Mouse (Mus musculus): Measurements from ENCODE around the gene Gmeb1. TPM values are rescaled to one million over a fixed set of nuclear protein-coding genes. Genes with fewer than 3 reads are reported as not detected.
"Not testable (repeated sequence)": the region's sequence is repeated elsewhere in the genome, so short reads cannot be mapped to it uniquely, and the experiment has no call there.

Gene Gmeb1
- polyA plus RNA-seq, 1 experiment from 2014 or later: 55.3 TPM

DNA sequence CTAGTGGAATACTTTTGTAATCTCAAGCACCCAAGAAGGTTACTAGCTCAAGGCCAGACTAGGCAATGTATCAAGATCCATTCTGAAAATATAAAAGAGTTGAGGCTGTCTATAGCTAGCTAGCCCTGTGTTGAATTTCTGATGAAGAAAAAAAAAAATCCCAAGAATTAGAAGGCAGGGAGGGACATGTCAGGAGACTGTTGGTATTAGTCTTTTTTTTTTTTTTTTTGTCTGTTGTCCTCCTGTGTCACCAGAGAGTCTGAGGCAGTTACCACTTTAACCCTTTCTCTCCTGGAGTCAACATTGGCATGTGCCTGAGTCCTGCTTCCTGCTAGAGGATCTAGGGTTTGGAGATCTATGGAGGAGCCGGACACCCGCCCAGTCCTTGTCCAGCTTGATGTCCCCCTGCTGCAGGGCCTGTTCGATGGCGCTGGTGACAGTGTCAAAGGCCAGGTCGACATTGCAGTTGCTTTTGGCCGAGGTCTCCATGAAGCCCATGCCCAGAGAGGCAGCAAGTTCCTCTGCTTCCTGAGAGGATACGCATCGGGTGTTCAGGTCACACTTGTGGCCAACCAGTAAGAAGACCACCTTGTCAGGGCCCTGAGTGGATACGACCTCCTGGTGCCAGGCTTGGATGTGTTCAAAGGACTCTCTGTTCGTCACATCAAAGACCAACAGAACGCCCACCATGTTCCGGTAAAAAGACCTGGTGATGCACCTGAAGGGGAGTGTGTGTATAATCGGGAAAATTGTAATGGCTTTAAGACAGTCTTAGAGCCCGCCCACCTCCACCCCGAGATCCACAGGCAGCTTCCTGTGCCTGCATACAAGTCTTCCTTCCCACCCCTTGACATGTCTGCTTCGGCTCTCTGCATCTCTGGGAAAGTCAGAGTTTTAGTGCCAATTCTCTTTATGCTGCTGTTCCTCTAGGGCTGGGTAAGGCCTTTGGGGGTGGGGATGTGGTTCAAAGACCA lies 40.9 kb upstream of the Gmeb1 start:
- Histone ChIP-seq H3K27me3 (replicated peaks; ENCODE audit: control insufficient read depth, insufficient read depth, low read length) (no peaks in the 10 kb centered on the region), H3K9me3 (ENCODE audit: control insufficient read depth, low read length) (no peaks in the 10 kb centered on the region), H3K4me3 (replicated peaks; ENCODE audit: low read length) (peak overlapping the region; percentile 44), H3K9ac (replicated peaks; ENCODE audit: low read depth, low read length) (no peak overlapping the region; the same call in 1 of the 2 replicates), H3K4me1 (replicated peaks; ENCODE audit: control insufficient read depth, insufficient read depth, low read length) (no peaks in the 10 kb centered on the region), H3K4me2 (ENCODE audit: low read length) (peak overlapping the region; percentile 56), H3K27ac (ENCODE audit: low read length) (no peak overlapping the region), H3K36me3 (ENCODE audit: control insufficient read depth, insufficient read depth) (no peaks in the 10 kb centered on the region)
- 69% methylated on average over 16 of the region's 16 CpGs for WGBS
- ATAC-seq: no peak

DNA sequence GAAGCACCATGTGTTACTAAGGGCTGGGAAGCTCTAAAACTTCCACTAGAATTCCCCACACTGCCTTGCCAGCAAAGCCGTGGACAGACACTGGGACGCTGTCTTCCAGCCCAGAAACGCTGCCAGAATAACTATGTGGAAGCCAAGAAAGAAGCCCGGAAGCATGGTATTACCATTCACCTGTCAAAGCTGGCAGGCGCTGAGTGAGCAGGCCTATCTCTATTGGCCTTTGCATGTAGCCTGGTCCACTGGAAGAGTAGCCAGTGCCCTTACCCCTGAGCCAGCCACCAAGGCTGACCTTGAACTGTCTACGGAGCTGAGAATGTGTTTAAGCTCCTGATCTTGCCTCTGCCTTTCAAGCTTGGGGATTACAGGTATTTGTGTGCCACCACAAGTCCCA lies 40.1 kb upstream of the Gmeb1 start:
- no peak overlapping the region for H3K4me3 ChIP-seq (replicated peaks; ENCODE audit: low read length)
- H3K9ac ChIP-seq (replicated peaks; ENCODE audit: low read depth, low read length): no peak overlapping the region
- no peak for ATAC-seq
- H3K36me3 ChIP-seq (ENCODE audit: control insufficient read depth, insufficient read depth): no peaks in the 10 kb centered on the region
- 74% methylated on average over 6 of the region's 6 CpGs for WGBS
- no peaks in the 10 kb centered on the region for H3K9me3 ChIP-seq (ENCODE audit: control insufficient read depth, low read length)
- no peak overlapping the region for H3K4me2 ChIP-seq (ENCODE audit: low read length)
- H3K27ac ChIP-seq (ENCODE audit: low read length): no peak overlapping the region
- no peaks in the 10 kb centered on the region for H3K27me3 ChIP-seq (replicated peaks; ENCODE audit: control insufficient read depth, insufficient read depth, low read length)
- no peaks in the 10 kb centered on the region for H3K4me1 ChIP-seq (replicated peaks; ENCODE audit: control insufficient read depth, insufficient read depth, low read length)

DNA sequence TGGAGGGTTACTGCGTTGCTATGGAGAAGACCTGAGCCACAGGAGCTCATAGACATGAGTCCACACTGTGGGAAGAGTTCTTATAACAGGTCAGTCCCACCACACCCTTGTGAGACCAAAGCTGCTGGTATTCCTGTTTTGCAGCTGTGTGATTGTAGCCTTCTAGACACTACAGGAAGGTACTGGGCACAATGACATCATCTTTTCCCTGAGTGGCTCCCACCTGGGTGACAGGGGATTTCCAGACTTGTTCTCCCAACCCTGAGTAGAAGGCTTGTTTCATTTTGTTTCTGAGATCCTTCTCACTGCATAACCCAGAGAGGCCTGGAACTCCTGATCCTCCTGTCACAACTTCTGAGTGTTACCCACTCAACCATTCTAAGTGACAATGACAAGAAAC lies 38.4 kb upstream of the Gmeb1 start:
- Histone ChIP-seq H3K27me3 (replicated peaks; ENCODE audit: control insufficient read depth, insufficient read depth, low read length) (no peaks in the 10 kb centered on the region), H3K4me1 (replicated peaks; ENCODE audit: control insufficient read depth, insufficient read depth, low read length) (no peaks in the 10 kb centered on the region), H3K4me2 (ENCODE audit: low read length) (no peak overlapping the region), H3K9ac (replicated peaks; ENCODE audit: low read depth, low read length) (no peak overlapping the region), H3K9me3 (ENCODE audit: control insufficient read depth, low read length) (no peaks in the 10 kb centered on the region), H3K4me3 (replicated peaks; ENCODE audit: low read length) (no peak overlapping the region), H3K27ac (ENCODE audit: low read length) (no peak overlapping the region), H3K36me3 (ENCODE audit: control insufficient read depth, insufficient read depth) (no peaks in the 10 kb centered on the region)
- no peak for ATAC-seq
- WGBS: 90% methylated on average over 1 of the region's 1 CpGs

DNA sequence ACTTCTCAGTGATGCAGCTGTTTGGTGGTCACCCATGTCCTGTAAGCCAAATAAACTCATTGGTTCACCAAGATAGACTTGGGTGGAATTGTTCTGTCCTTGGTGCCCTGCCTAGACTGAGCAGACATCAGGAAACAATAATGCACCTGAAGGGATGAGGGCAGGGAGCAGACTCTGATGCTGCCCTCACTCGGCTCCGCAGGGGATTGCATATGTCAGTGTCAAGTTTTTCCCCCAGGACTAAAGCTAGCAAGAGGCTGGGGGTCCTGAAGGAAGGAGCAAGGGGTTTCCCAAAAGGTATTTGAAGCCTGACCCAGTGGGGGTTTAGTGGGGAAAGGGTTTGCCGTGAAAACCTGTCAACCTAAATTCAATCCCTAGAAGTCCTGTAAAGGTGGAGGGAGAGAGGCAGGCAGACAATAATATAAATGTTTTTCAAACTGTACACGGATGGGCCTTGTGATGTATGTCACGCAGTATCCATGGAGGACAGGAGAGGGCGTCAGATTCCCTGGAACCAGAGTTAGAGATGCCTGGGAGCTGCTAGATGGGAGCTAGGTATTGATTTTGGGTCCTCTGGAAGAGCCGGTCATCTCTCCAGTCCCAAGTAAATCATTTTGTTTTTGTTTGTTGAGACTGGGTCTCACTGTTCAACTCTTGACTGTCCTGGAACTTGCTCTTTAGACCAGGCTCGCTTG lies 34.4 kb upstream of the Gmeb1 start:
- H3K27me3 ChIP-seq (replicated peaks; ENCODE audit: control insufficient read depth, insufficient read depth, low read length): no peaks in the 10 kb centered on the region
- H3K9me3 ChIP-seq (ENCODE audit: control insufficient read depth, low read length): no peaks in the 10 kb centered on the region
- no peak for ATAC-seq
- no peak overlapping the region for H3K27ac ChIP-seq (ENCODE audit: low read length)
- no peak overlapping the region for H3K9ac ChIP-seq (replicated peaks; ENCODE audit: low read depth, low read length)
- no peaks in the 10 kb centered on the region for H3K4me1 ChIP-seq (replicated peaks; ENCODE audit: control insufficient read depth, insufficient read depth, low read length)
- WGBS: 49% methylated on average over 8 of the region's 8 CpGs
- peaks cover 5% of the 10 kb centered on the region for H3K36me3 ChIP-seq (ENCODE audit: control insufficient read depth, insufficient read depth)
- H3K4me2 ChIP-seq (ENCODE audit: low read length): no peak overlapping the region
- H3K4me3 ChIP-seq (replicated peaks; ENCODE audit: low read length): no peak overlapping the region

DNA sequence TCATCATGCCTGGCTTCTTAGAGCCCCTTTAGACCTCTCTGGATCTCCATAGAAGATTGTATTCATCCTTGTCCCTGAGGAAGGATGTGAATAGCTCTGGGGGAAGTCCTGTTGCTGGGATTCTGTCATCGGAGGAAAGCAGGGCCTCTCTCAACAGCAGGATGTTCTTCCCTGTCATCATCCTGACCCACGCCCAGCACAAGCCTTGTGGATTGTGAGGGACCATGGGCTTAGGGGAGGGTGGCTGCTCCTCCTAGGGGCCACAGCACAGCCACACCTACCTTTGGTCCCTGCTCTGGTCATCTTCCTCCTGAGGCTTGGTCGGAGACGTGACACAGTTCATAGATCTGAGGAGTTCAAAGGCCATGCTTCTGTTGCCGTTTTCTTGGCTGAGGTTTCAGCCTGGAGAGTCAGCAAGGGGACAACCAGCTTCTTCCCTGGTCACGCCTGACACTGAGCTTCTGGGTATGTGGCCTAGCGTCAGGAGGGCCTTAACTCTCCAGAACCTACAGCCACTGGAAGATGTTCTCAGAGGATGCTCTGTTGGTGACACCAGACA lies 32.4 kb upstream of the Gmeb1 start:
- WGBS: 88% methylated on average over 7 of the region's 7 CpGs

DNA sequence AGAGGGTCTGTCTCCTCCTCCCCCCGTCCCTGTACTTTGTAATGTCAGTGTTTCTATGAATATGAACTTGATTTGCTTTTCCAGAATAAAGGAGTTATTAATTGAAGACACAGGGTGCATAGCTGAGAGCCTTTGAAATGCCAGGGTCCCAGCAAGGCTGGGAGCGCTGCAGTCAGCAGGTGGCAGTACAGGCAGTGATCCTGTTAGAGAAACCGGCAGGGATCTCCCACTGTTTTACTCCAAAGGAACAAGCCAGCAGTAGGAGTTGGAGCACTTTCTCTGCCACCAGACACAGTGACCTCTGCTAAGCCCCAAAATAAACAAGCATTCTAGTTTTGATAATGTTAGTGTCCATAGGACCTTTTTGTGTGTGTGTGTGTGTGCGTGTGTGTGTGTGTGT lies 31.6 kb upstream of the Gmeb1 start:
- Histone ChIP-seq H3K27me3 (replicated peaks; ENCODE audit: control insufficient read depth, insufficient read depth, low read length) (no peaks in the 10 kb centered on the region), H3K9ac (replicated peaks; ENCODE audit: low read depth, low read length) (no peak overlapping the region), H3K36me3 (ENCODE audit: control insufficient read depth, insufficient read depth) (peaks cover 8% of the 10 kb centered on the region), H3K4me3 (replicated peaks; ENCODE audit: low read length) (no peak overlapping the region), H3K4me2 (ENCODE audit: low read length) (no peak overlapping the region), H3K27ac (ENCODE audit: low read length) (no peak overlapping the region), H3K4me1 (replicated peaks; ENCODE audit: control insufficient read depth, insufficient read depth, low read length) (no peaks in the 10 kb centered on the region), H3K9me3 (ENCODE audit: control insufficient read depth, low read length) (no peaks in the 10 kb centered on the region)
- no peak for ATAC-seq
- WGBS: 29% methylated on average over 4 of the region's 4 CpGs

More for the DNA sequence above, 32.4 kb upstream of the Gmeb1 start:
- H3K4me1 ChIP-seq (replicated peaks; ENCODE audit: control insufficient read depth, insufficient read depth, low read length): no peaks in the 10 kb centered on the region
- no peak overlapping the region for H3K4me2 ChIP-seq (ENCODE audit: low read length)
- no peaks in the 10 kb centered on the region for H3K27me3 ChIP-seq (replicated peaks; ENCODE audit: control insufficient read depth, insufficient read depth, low read length)
- ATAC-seq: no peak
- H3K27ac ChIP-seq (ENCODE audit: low read length): no peak overlapping the region
- no peaks in the 10 kb centered on the region for H3K9me3 ChIP-seq (ENCODE audit: control insufficient read depth, low read length)
- H3K9ac ChIP-seq (replicated peaks; ENCODE audit: low read depth, low read length): no peak overlapping the region
- peaks cover 8% of the 10 kb centered on the region for H3K36me3 ChIP-seq (ENCODE audit: control insufficient read depth, insufficient read depth)
- no peak overlapping the region for H3K4me3 ChIP-seq (replicated peaks; ENCODE audit: low read length)

DNA sequence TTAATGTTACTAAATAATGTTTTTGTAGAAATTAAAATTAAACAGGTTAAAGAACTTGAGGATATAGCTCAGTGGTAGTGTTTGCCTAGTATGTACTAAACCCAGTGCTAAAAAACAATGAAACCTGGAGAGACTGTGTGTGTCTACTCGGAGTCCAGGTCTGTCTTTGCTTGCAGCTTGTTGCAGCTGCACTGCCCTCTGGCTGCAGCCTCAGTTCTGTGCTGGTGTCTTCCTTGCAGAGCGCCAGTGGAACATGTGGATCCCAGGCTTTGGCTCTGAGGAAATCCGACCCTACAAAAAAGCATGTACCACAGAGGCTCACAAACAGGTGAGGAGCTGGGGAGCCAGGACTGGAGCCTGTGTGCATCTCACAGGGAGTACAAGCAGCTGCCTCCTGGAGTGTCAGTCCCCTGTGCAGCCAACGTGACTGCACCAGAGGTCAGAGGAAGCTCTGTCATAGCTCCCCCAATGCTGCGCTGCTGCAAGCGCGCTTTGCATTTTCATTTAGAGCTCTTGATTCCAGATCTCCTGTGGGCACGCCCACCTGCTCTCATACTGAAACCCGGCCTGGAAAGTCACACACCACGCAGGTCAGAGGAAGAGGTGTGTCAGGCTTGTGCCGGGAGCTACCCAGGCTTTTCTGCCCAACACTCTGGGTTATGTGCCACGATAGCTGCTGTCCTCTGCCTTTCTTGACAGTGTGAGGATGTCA lies 30.4 kb upstream of the Gmeb1 start:
- no peak overlapping the region for H3K9ac ChIP-seq (replicated peaks; ENCODE audit: low read depth, low read length)
- peaks cover 8% of the 10 kb centered on the region for H3K36me3 ChIP-seq (ENCODE audit: control insufficient read depth, insufficient read depth)
- H3K4me1 ChIP-seq (replicated peaks; ENCODE audit: control insufficient read depth, insufficient read depth, low read length): no peaks in the 10 kb centered on the region
- H3K27me3 ChIP-seq (replicated peaks; ENCODE audit: control insufficient read depth, insufficient read depth, low read length): no peaks in the 10 kb centered on the region
- H3K27ac ChIP-seq (ENCODE audit: low read length): no peak overlapping the region
- H3K4me2 ChIP-seq (ENCODE audit: low read length): no peak overlapping the region
- ATAC-seq: no peak
- H3K9me3 ChIP-seq (ENCODE audit: control insufficient read depth, low read length): no peaks in the 10 kb centered on the region
- no peak overlapping the region for H3K4me3 ChIP-seq (replicated peaks; ENCODE audit: low read length)
- WGBS: 86% methylated on average over 12 of the region's 12 CpGs

DNA sequence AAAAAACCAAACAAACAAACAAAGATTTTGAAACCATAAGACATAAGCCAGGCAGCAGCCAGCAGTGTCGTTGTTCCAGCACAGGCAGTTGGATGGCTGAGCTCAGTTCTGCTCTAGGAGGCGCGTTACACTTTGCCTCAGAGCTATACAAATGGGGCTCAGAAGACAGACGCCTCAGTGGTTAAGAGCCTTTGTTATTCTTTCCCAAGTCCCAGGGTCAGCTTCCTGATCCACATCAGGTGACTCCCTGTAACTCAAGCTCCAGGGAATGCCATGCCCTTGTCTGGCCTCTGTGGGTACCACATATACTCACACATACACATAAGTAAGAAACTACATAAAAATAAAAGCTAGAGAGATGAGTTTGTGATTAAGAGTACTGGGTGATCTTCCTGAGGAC lies 29.7 kb upstream of the Gmeb1 start:
- Histone ChIP-seq H3K27me3 (replicated peaks; ENCODE audit: control insufficient read depth, insufficient read depth, low read length) (no peaks in the 10 kb centered on the region), H3K9ac (replicated peaks; ENCODE audit: low read depth, low read length) (no peak overlapping the region), H3K4me1 (replicated peaks; ENCODE audit: control insufficient read depth, insufficient read depth, low read length) (no peaks in the 10 kb centered on the region), H3K4me2 (ENCODE audit: low read length) (no peak overlapping the region), H3K27ac (ENCODE audit: low read length) (no peak overlapping the region), H3K9me3 (ENCODE audit: control insufficient read depth, low read length) (no peaks in the 10 kb centered on the region), H3K36me3 (ENCODE audit: control insufficient read depth, insufficient read depth) (peaks cover 8% of the 10 kb centered on the region), H3K4me3 (replicated peaks; ENCODE audit: low read length) (no peak overlapping the region)
- ATAC-seq: no peak
- WGBS: 98% methylated on average over 4 of the region's 4 CpGs

DNA sequence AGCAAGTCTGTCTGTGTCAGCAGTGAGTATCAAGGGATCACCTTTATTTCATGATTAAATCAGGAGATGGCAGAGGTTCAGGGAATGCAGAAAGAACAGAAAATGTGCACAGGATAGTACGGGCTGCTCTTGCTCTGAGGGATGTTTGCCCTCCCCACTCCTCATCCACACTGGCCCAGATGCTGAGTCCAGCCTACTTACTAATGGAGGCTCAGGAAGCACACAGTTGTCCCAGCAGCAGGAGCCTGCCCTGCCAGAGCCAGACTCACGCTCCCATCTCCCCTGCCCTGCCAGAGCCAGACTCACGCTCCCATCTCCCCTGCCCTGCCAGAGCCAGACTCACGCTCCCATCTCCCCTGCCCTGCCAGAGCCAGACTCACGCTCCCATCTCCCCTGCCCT lies 27.4 kb upstream of the Gmeb1 start:
- WGBS: 72% methylated on average over 2 of the region's 5 CpGs
- H3K4me2 ChIP-seq (ENCODE audit: low read length); H3K27me3 ChIP-seq (replicated peaks; ENCODE audit: control insufficient read depth, insufficient read depth, low read length); ATAC-seq; H3K9me3 ChIP-seq (ENCODE audit: control insufficient read depth, low read length); H3K27ac ChIP-seq (ENCODE audit: low read length); H3K4me3 ChIP-seq (replicated peaks; ENCODE audit: low read length); H3K4me1 ChIP-seq (replicated peaks; ENCODE audit: control insufficient read depth, insufficient read depth, low read length); H3K9ac ChIP-seq (replicated peaks; ENCODE audit: low read depth, low read length): not testable (repeated sequence)
- peaks cover 16% of the 10 kb centered on the region for H3K36me3 ChIP-seq (ENCODE audit: control insufficient read depth, insufficient read depth)
